Mouse (Mus musculus) stomach, embryonic 15.5 days (tissue): Measurements from ENCODE around the gene Mmadhc. TPM values are rescaled to one million over a fixed set of nuclear protein-coding genes. Genes with fewer than 3 reads are reported as not detected.

ENCODE experiments used
- ATAC-seq: fragments of 200-750 bp; cut with Nextera tagmentation; 2 replicates; pipeline ENCODE4 v1.8.0; 2017; ENCODE audit warnings: low read depth, moderate number of reproducible peaks, moderate TSS enrichment; ENCODE audit not compliant: insufficient read depth, low FRiP score
- H3K27ac ChIP-seq: fragments of 300-500 bp; sonication (generic); 2 replicates; pipeline ENCODE4 v1.5.1; 2015; ENCODE audit warnings: mild to moderate bottlenecking, inconsistent platforms
- H3K27me3 ChIP-seq: fragments of 300-500 bp; sonication (generic); replicated peaks from 2 replicates; pipeline ENCODE4 v1.6.1; 2015; ENCODE audit warnings: inconsistent platforms
- H3K36me3 ChIP-seq: fragments of 300-500 bp; sonication (generic); 2 replicates; pipeline ENCODE4 v1.6.1; 2015; ENCODE audit warnings: inconsistent platforms
- H3K4me1 ChIP-seq: fragments of 300-500 bp; sonication (generic); 2 replicates; pipeline ENCODE4 v1.6.1; 2015; ENCODE audit warnings: inconsistent platforms
- H3K4me2 ChIP-seq: fragments of 300-500 bp; sonication (generic); 2 replicates; pipeline ENCODE4 v1.6.1; 2015; ENCODE audit warnings: mild to moderate bottlenecking, inconsistent platforms
- H3K4me3 ChIP-seq: fragments of 300-500 bp; sonication (generic); replicated peaks from 2 replicates; pipeline ENCODE4 v1.5.1; 2015; ENCODE audit warnings: inconsistent platforms
- H3K9ac ChIP-seq: fragments of 300-500 bp; sonication (generic); 2 replicates; pipeline ENCODE4 v1.6.1; 2015; ENCODE audit warnings: inconsistent platforms
- H3K9me3 ChIP-seq: fragments of 300-500 bp; sonication (generic); 2 replicates; pipeline ENCODE4 v1.6.1; 2016; ENCODE audit warnings: inconsistent platforms
- WGBS: fragments of 180-500 bp; shearing (Covaris S2); methylation state at CpG from one replicate; pipeline ENCODE4 v1.1.7; 2015; 5-methylcytosine and 5-hydroxymethylcytosine counted together
- polyA plus RNA-seq: library from polyadenylated mRNA; unstranded; fragments of >200 nt; fragmentation: Nextera tagmentation; extraction: Ambion mirVana; gene quantifications from 2 replicates; pipeline ENCODE4 v1.2.1, GENCODE M21; 2015

Gene Mmadhc
- polyA plus RNA-seq, 1 experiment from 2014 or later = 159 TPM

GRCm38 (mm10) chr2:50254955-50255354 lies 41.6 kb downstream of the Mmadhc start:
- Histone ChIP-seq H3K4me2 (no peak overlapping the region), H3K27me3 (no peaks in the 10 kb centered on the region), H3K4me1 (no peaks in the 10 kb centered on the region), H3K36me3 (no peaks in the 10 kb centered on the region), H3K4me3 (no peak overlapping the region), H3K9ac (no peak overlapping the region), H3K27ac (no peak overlapping the region), H3K9me3 (no peaks in the 10 kb centered on the region)
- 87% methylated on average over 5 of the region's 5 CpGs for WGBS
- ATAC-seq = no peak

DNA sequence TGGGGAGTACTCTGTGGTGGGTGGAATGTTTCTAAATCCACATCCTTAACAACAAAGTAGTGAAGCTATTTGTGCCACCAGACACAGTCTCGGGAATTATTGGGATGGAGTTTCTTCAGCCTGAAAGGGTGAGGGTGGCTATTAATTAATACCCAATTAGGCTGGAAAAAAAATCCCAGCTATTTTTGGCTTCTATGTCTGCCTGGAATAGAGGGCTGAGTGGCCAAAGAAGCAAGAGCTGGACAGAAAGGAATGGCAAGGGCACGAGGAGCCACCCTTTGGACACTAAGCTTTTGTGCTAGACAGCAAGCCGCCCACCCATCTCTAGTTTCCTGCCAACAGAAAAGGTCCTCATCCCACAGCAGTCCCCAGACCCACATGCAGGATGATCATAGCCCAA lies 48.0 kb downstream of the Mmadhc start:
- Histone ChIP-seq H3K27me3 (no peaks in the 10 kb centered on the region), H3K4me3 (no peak overlapping the region), H3K4me2 (no peak overlapping the region), H3K36me3 (no peaks in the 10 kb centered on the region), H3K9ac (no peak overlapping the region), H3K9me3 (no peaks in the 10 kb centered on the region), H3K4me1 (no peaks in the 10 kb centered on the region), H3K27ac (no peak overlapping the region)
- no peak for ATAC-seq
- WGBS = 77% methylated on average over 3 of the region's 3 CpGs

GRCm38 (mm10) chr2:50233491-50233890 lies 63.1 kb downstream of the Mmadhc start:
- no peak overlapping the region for H3K27ac ChIP-seq
- H3K4me2 ChIP-seq = no peak overlapping the region
- H3K9ac ChIP-seq = no peak overlapping the region
- no peak for ATAC-seq
- WGBS = 62% methylated on average over 8 of the region's 8 CpGs
- no peak overlapping the region for H3K4me3 ChIP-seq
- no peaks in the 10 kb centered on the region for H3K27me3 ChIP-seq
- no peaks in the 10 kb centered on the region for H3K9me3 ChIP-seq
- no peaks in the 10 kb centered on the region for H3K4me1 ChIP-seq
- H3K36me3 ChIP-seq = no peaks in the 10 kb centered on the region

Other genes with a start within 250 kb of the Mmadhc start
- gene Lypd6, start 230.4 kb downstream of the Mmadhc start, polyA plus RNA-seq = 20.2 and 24.1 TPM in 2 replicates